Mouse (Mus musculus) embryo, embryonic 10 days (tissue): ENCODE measurements around the gene Palb2.

Experiments
- DNase-seq: peaks from one replicate; pipeline ENCODE4 v3.0.0-alpha.2; 2015; ENCODE audit warnings: low spot score

Gene Palb2

DNA sequence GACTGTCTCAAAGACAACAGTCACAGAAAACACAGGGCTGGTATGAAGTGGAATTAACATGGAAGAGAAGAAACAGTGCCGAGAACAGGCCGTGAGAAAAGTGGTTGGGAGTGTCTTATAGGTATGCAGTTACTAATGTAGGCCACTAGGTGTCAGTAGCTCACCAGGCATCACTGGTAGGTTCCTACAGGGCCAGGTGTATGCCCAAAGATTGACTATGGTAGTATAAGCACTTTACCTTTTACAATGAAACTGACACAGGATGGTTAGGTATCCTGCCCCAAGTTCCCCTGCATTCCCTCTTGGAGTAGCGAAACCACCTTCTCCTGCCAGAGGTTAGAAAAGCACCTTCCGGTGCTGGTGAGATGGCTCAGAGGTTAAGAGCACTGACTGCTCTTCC is 33.6 kb downstream of the Palb2 start:
- peak; percentile 77 for DNase-seq

DNA sequence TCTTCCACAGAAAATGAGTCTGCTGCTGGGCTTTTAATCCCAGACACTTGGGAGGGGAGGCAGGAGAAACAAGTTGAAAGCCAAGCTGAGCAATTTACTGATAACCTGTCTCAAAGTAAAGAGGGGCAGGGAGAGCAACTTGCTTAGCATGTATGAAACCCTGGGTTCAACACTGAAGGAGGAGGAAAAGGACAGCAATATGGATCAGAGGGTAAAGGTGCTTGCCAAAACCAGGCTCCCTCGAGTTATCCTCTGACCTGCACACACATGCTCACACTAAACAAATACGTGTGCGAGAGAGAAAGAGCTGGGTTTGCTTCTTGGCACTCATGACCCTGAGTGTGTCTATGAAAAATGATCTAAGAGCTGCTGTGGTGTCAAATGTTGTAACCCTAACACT is 34.8 kb downstream of the Palb2 start:
- no peak for DNase-seq

GRCm38 (mm10) chr7:122094564-122095330 is 38.0 kb downstream of the Palb2 start:
- DNase-seq: no peak

- DNase-seq: no peak
These were observed 45.4 kb downstream of the Palb2 start for GRCm38 (mm10) chr7:122087195-122087982.

DNA sequence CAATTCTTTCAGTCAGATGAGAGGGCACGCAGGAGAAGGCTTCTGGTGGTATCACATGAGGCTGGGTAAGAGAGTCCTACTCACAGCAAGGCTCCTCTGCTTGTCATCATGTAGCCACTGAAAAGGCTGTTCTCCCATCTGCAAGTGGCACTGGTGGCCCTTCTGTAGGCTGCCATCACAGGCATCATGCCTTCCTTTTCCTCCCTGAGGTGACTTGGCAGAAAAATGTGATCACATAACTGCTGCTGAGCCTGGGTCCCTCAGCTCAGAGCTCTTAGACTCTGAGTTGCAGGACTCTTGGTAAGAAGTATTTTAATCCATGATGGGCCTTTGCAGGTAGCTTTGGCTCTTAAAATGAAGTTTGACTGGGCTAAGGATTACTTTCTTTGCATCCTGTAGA is 51.7 kb downstream of the Palb2 start:
- no peak for DNase-seq

GRCm38 (mm10) chr7:122079798-122080554 is 52.8 kb downstream of the Palb2 start:
- DNase-seq: no peak

DNA sequence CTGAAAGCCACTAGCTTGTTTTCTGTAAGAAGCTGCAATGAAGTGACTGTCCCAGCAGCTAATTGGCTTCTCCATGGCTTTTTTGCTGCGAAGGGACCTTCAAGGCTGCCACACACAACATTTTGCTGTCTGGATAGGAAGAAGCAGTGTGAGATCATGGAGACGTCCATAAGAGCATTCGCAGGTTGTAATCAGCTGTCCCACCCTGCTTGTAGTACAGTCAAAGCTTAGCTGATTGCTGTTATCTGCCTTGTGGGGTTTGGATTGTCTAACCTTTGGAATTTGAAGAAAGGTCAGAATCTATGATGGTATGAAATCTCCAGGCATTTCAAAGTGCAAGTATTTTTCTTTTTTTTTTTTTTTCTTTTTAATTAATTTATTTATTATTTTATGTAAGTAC is 58.4 kb downstream of the Palb2 start:
- DNase-seq: no peak

- peak; percentile 9 for DNase-seq
These were observed 65.0 kb downstream of the Palb2 start for GRCm38 (mm10) chr7:122067517-122068381.

GRCm38 (mm10) chr7:122066945-122067516 is 65.8 kb downstream of the Palb2 start, which contains the start of the genes Ubfd1 and Ears2:
Ubfd1 (plus strand) TSS chr7:122067175.
Ears2 (minus strand) TSS chr7:122067263.
- DNase-seq: peak; percentile 96

- peak; percentile 11 for DNase-seq
These were observed 66.5 kb downstream of the Palb2 start for GRCm38 (mm10) chr7:122066102-122066944.

- no peak for DNase-seq
These were observed 67.1 kb downstream of the Palb2 start for GRCm38 (mm10) chr7:122065656-122066055.
